ENCODE assay signal across 16 mouse cellular contexts in genomic region chr16:33995496-33995895, GRCm38 (mm10). TPM values are rescaled to one million over a fixed set of nuclear protein-coding genes. Genes with fewer than 3 reads are reported as not detected.
DNase-seq lines count a peak whose midpoint lies in the region; ATAC-seq and TF ChIP-seq lines count a peak whose summit lies in the region.
"Had no signal": no experiment of that assay in that cellular context is flagged by ENCODE, and none has a peak within 500 bp of the region (broad histone marks: within the 10 kb centered on the region; RNA-seq: fewer than 3 reads in every experiment).

No protein-coding gene starts in this region.

- H3K9me3 ChIP-seq in hindbrain, embryonic 14.5 days (ENCODE audit: control insufficient read depth, low read length) = no peaks in the 10 kb centered on the region
- H3K9me3 ChIP-seq in hindbrain, embryonic 13.5 days = no peaks in the 10 kb centered on the region
- H3K9me3 ChIP-seq: heart, embryonic 15.5 days; hindbrain, embryonic 12.5 days; limb, embryonic 10.5 days; limb, embryonic 15.5 days; liver, embryonic 15.5 days had no signal

- H3K4me3 ChIP-seq in gastrocnemius, adult 2 months = no peak overlapping the region
- H3K4me3 ChIP-seq in hindbrain, embryonic 14.5 days (replicated peaks; ENCODE audit: low read length) = no peak overlapping the region
- H3K4me3 ChIP-seq in hindbrain, embryonic 13.5 days = no peak overlapping the region
- H3K4me3 ChIP-seq: heart, embryonic 15.5 days; hindbrain, embryonic 12.5 days; limb, embryonic 10.5 days; limb, embryonic 15.5 days; liver, embryonic 15.5 days had no signal

- no peak overlapping the region for H3K9ac ChIP-seq in hindbrain, embryonic 14.5 days
- H3K9ac ChIP-seq in hindbrain, embryonic 13.5 days = no peak overlapping the region
- H3K9ac ChIP-seq: heart, embryonic 15.5 days; hindbrain, embryonic 12.5 days; limb, embryonic 15.5 days; liver, embryonic 15.5 days; lung, embryonic 14.5 days had no signal

- intact Hi-C loops in gastrocnemius, adult 2 months (cut with DNase I) = no loop called here

- no peaks in the 10 kb centered on the region for H3K4me1 ChIP-seq in hindbrain, embryonic 14.5 days (replicated peaks; ENCODE audit: control insufficient read depth, insufficient read depth, low read length)
- H3K4me1 ChIP-seq in hindbrain, embryonic 13.5 days (replicated peaks) = peaks cover 9% of the 10 kb centered on the region
- H3K4me1 ChIP-seq: heart, embryonic 15.5 days; hindbrain, embryonic 12.5 days; limb, embryonic 10.5 days; limb, embryonic 15.5 days had no signal

- TF ChIP-seq CTCF in gastrocnemius, adult 2 months (IDR thresholded peaks at IDR 0.05) = peak; percentile 6; the same call in 1 of the 2 replicates

- no peaks in the 10 kb centered on the region for H3K27me3 ChIP-seq in hindbrain, embryonic 14.5 days (ENCODE audit: control insufficient read depth, insufficient read depth, low read length)
- H3K27me3 ChIP-seq in hindbrain, embryonic 13.5 days = no peaks in the 10 kb centered on the region
- H3K27me3 ChIP-seq: heart, embryonic 15.5 days; hindbrain, embryonic 12.5 days had no signal

- peak; percentile 30 to 33 for DNase-seq in cerebellum, postnatal 10 days
- DNase-seq in gastrocnemius, adult 2 months = peak; percentile 61
- no peak for DNase-seq in gastrocnemius, postnatal 25 days
- DNase-seq in hindbrain, embryonic 14.5 days (ENCODE audit: low spot score) = no peak
- DNase-seq in yolk sac, embryonic 10.5 days (ENCODE audit: low spot score) = peak; percentile 31
- DNase-seq: layer of hippocampus, postnatal 36 days had no signal

- WGBS in hindbrain, embryonic 14.5 days = 74% methylated on average over 3 of the region's 3 CpGs
- 84% methylated on average over 3 of the region's 3 CpGs for WGBS in hindbrain, embryonic 13.5 days

- no peak overlapping the region for H3K4me2 ChIP-seq in hindbrain, embryonic 14.5 days (replicated peaks)
- H3K4me2 ChIP-seq in hindbrain, embryonic 13.5 days = no peak overlapping the region
- H3K4me2 ChIP-seq: heart, embryonic 15.5 days; hindbrain, embryonic 12.5 days; limb, embryonic 15.5 days; liver, embryonic 15.5 days; lung, embryonic 14.5 days had no signal

- H3K27ac ChIP-seq in gastrocnemius, adult 2 months = peak overlapping the region; percentile 56; the same call in 1 of the 2 replicates
- no peak overlapping the region for H3K27ac ChIP-seq in hindbrain, embryonic 14.5 days
- no peak overlapping the region for H3K27ac ChIP-seq in hindbrain, embryonic 13.5 days
- H3K27ac ChIP-seq: heart, embryonic 15.5 days; hindbrain, embryonic 12.5 days; limb, embryonic 10.5 days; limb, embryonic 15.5 days; liver, embryonic 15.5 days; stomach, postnatal 0 days had no signal

- H3K36me3 ChIP-seq in hindbrain, embryonic 14.5 days (replicated peaks; ENCODE audit: control insufficient read depth, insufficient read depth) = peaks cover 7% of the 10 kb centered on the region; the same call in 1 of the 2 replicates
- H3K36me3 ChIP-seq in hindbrain, embryonic 13.5 days = no peaks in the 10 kb centered on the region; the same call in 1 of the 2 replicates
- H3K36me3 ChIP-seq: heart, embryonic 15.5 days; hindbrain, embryonic 12.5 days; limb, embryonic 10.5 days; limb, embryonic 15.5 days; liver, embryonic 15.5 days had no signal

- ATAC-seq in cerebellum, adult (ENCODE audit: insufficient number of reproducible peaks, low FRiP score, low TSS enrichment) = no peak
- 0 out of 2 replicates have a peak, but pooled peaks have one; percentile 35 for ATAC-seq in hindbrain, embryonic 14.5 days (ENCODE audit: low FRiP score)
- no peak for ATAC-seq in hindbrain, embryonic 13.5 days (ENCODE audit: low FRiP score)
- ATAC-seq: intestine, postnatal 0 days had no signal

RNA-seq across cellular contexts. Expression of gene Umps, which starts 28.7 kb away (rescaled TPM):
- total RNA-seq in gastrocnemius, adult 2 months (2021) = 1 to 10 TPM; 5.3 to 7.3 TPM
- total RNA-seq in gastrocnemius, postnatal 25 days (2021) = 1 to 10 TPM; 4.8 to 5.9 TPM
- polyA plus RNA-seq in hindbrain, embryonic 14.5 days (2014; fragmentation: Nextera tagmentation; extraction: Ambion mirVana) = 24.2 and 28.5 TPM in 2 replicates
- 22.0 and 24.1 TPM in 2 replicates for polyA plus RNA-seq in hindbrain, embryonic 13.5 days (2015; fragmentation: Nextera tagmentation; extraction: Ambion mirVana)

Comparison
In these comparisons a context has a peak if more than half of its experiments do, and no peak if none do; other contexts are left out.
1. DNase-seq: peak in cerebellum, postnatal 10 days (2 of 2), gastrocnemius, adult 2 months (single experiment) and yolk sac, embryonic 10.5 days (single experiment); none in gastrocnemius, postnatal 25 days (single experiment) and hindbrain, embryonic 14.5 days (single experiment).